Mouse (Mus musculus) heart, embryonic 12.5 days (tissue): Measurements from ENCODE around the gene Sp4. TPM values are rescaled to one million over a fixed set of nuclear protein-coding genes. Genes with fewer than 3 reads are reported as not detected.

Source experiments
- ATAC-seq: fragments of 200-750 bp; cut with Nextera tagmentation; 2 replicates; pipeline ENCODE4 v1.8.0; 2017; ENCODE audit warnings: moderate TSS enrichment, moderate library complexity; ENCODE audit not compliant: insufficient number of reproducible peaks, low FRiP score
- H3K27ac ChIP-seq: fragments of 300-500 bp; sonication (generic); 2 replicates; pipeline ENCODE4 v1.5.1; 2016; ENCODE audit warnings: mild to moderate bottlenecking, moderate library complexity; ENCODE audit not compliant: poor library complexity, severe bottlenecking
- H3K27me3 ChIP-seq: fragments of 300-500 bp; sonication (generic); replicated peaks from 2 replicates; pipeline ENCODE4 v1.6.1; 2016; ENCODE audit warnings: mild to moderate bottlenecking, moderate library complexity
- H3K36me3 ChIP-seq: fragments of 300-500 bp; sonication (generic); 2 replicates; pipeline ENCODE4 v1.6.1; 2016; ENCODE audit warnings: mild to moderate bottlenecking, moderate library complexity
- H3K4me1 ChIP-seq: fragments of 300-500 bp; sonication (generic); replicated peaks from 2 replicates; pipeline ENCODE4 v1.6.1; 2016; ENCODE audit warnings: mild to moderate bottlenecking
- H3K4me2 ChIP-seq: fragments of 300-500 bp; sonication (generic); 2 replicates; pipeline ENCODE4 v1.6.1; 2016; ENCODE audit warnings: mild to moderate bottlenecking, moderate library complexity
- H3K4me3 ChIP-seq: fragments of 300-500 bp; sonication (generic); 2 replicates; pipeline ENCODE4 v1.5.1; 2016; ENCODE audit warnings: mild to moderate bottlenecking
- H3K9ac ChIP-seq: fragments of 300-500 bp; sonication (generic); 2 replicates; pipeline ENCODE4 v1.6.1; 2016; ENCODE audit warnings: mild to moderate bottlenecking, moderate library complexity
- H3K9me3 ChIP-seq: fragments of 300-500 bp; sonication (generic); replicated peaks from 2 replicates; pipeline ENCODE4 v1.6.1; 2016; ENCODE audit warnings: mild to moderate bottlenecking, moderate library complexity
- WGBS: fragments of 180-500 bp; shearing (Covaris S2); methylation state at CpG from one replicate; pipeline ENCODE4 v1.1.7; 2016; 5-methylcytosine and 5-hydroxymethylcytosine counted together
- polyA plus RNA-seq: library from polyadenylated mRNA; unstranded; fragments of >200 nt; fragmentation: Nextera tagmentation; extraction: Ambion mirVana; gene quantifications from 2 replicates; pipeline ENCODE4 v1.2.1, GENCODE M21; 2016

Sp4 gene
- polyA plus RNA-seq, 1 experiment from 2014 or later, result 8.6 TPM

DNA sequence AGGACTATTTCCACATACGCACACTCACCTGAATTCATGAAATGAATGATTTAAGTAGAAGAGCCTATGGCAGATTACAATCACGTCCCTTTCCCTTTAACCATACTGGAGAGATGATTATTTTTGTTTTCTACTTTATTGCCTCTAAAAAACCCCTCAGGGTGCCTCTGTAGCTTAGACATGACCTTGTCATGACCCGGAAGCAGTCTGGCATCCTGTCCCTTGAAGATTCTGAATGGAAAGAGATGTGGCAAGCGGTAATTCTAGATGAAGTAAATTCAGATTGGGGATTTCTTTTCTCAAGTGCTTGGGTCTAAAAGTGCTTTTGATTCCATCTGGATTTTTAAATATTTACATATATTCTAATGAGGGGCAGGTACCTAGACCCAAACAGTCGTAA, 24.9 kb downstream of the Sp4 start:
- H3K27ac ChIP-seq, result no peak overlapping the region
- no peaks in the 10 kb centered on the region for H3K27me3 ChIP-seq
- no peak overlapping the region for H3K4me2 ChIP-seq
- no peaks in the 10 kb centered on the region for H3K36me3 ChIP-seq
- ATAC-seq, result no peak
- H3K4me3 ChIP-seq, result no peak overlapping the region
- 86% methylated on average over 5 of the region's 5 CpGs for WGBS
- H3K9ac ChIP-seq, result no peak overlapping the region
- no peaks in the 10 kb centered on the region for H3K4me1 ChIP-seq
- no peaks in the 10 kb centered on the region for H3K9me3 ChIP-seq

DNA sequence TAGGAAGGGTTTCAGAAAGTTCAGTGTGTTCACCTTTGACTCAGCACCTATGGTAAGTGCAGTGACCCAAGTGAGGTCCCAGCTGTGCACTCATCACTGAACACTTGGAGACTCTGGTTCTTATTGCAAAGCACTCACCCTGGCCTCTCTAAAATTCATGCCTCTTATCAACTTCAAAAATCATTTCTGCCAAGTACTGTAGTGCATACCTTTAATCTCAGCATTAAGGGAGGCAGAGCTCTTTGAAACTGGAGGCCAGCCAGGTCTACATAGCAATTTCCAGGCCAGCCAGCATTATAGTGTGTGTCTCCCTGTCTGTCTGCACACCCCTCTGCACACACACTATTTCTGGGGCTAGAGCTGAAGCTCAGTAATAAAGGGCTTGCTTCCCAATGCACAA, 36.3 kb downstream of the Sp4 start:
- Histone ChIP-seq H3K4me1 (peaks cover 4% of the 10 kb centered on the region; the same call in 1 of the 2 replicates), H3K4me2 (no peak overlapping the region), H3K27ac (peak overlapping the region; percentile 35; the same call in 1 of the 2 replicates), H3K9me3 (no peaks in the 10 kb centered on the region), H3K4me3 (no peak overlapping the region), H3K9ac (no peak overlapping the region), H3K36me3 (0 out of 2 replicates have a peak, but pooled peaks cover 5% of the 10 kb centered on the region), H3K27me3 (no peaks in the 10 kb centered on the region)
- no peak for ATAC-seq

DNA sequence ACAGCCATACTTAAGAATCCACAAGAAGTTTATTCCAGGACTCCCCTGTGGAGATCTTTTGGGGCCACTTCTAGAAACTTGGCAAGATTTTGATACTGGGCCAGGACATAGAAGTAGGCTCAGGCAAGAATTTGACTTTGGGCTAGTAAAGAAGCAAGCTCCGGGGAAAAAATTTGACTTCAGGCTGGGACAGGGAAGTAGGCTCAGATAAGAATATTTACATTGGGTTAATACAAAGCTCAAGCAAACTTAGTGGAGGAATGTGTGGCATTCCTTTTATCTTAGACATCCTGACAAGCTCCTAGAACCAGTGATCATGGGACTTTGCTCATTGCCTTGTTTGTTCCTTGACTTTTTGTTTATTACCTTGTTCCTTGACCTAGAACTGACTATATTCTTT, 37.4 kb downstream of the Sp4 start:
- no peak for ATAC-seq
- 4% methylated on average over 1 of the region's 1 CpGs for WGBS
- Histone ChIP-seq H3K27ac (no peak overlapping the region), H3K4me3 (no peak overlapping the region), H3K4me2 (no peak overlapping the region), H3K4me1 (peaks cover 4% of the 10 kb centered on the region; the same call in 1 of the 2 replicates), H3K36me3 (0 out of 2 replicates have a peak, but pooled peaks cover 5% of the 10 kb centered on the region), H3K27me3 (no peaks in the 10 kb centered on the region), H3K9ac (no peak overlapping the region), H3K9me3 (no peaks in the 10 kb centered on the region)

DNA sequence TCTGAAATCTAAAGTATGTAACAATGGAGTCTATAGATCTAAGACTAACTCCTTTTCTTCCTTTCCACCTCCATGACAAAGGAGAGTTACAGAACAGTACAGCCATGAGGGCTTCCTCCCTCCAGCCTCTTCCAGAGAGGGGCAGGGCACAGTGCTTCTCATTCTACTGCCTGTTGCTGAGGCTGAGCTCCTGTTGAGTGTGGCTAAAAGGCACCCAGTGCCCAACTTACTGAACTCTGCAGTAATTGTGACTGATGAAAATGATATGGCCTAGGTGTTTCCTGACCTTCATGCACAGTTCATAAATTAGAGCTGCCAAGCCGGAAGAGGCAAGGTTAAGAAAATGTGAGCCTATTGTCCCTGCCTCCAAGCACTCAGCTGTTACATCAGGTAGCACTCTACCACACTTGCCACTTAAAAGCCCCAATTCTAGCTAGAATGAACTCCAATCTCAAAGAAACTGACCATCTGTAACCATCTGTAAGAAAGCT, 45.9 kb downstream of the Sp4 start:
- peaks cover 5% of the 10 kb centered on the region; the same call in 1 of the 2 replicates for H3K36me3 ChIP-seq
- 82% methylated on average over 1 of the region's 1 CpGs for WGBS
- no peak overlapping the region for H3K4me3 ChIP-seq
- H3K9me3 ChIP-seq, result no peaks in the 10 kb centered on the region
- H3K27ac ChIP-seq, result no peak overlapping the region
- no peak overlapping the region for H3K4me2 ChIP-seq
- H3K4me1 ChIP-seq, result no peaks in the 10 kb centered on the region
- H3K9ac ChIP-seq, result no peak overlapping the region
- ATAC-seq, result no peak
- H3K27me3 ChIP-seq, result no peaks in the 10 kb centered on the region

- no peak overlapping the region for H3K27ac ChIP-seq
- no peaks in the 10 kb centered on the region for H3K36me3 ChIP-seq
- no peaks in the 10 kb centered on the region for H3K4me1 ChIP-seq
- H3K4me3 ChIP-seq, result no peak overlapping the region
- ATAC-seq, result no peak
- H3K4me2 ChIP-seq, result no peak overlapping the region
- H3K9me3 ChIP-seq, result no peaks in the 10 kb centered on the region
- H3K27me3 ChIP-seq, result no peaks in the 10 kb centered on the region
- H3K9ac ChIP-seq, result no peak overlapping the region
- 54% methylated on average over 3 of the region's 3 CpGs for WGBS
Measured at GRCm38 (mm10) chr12:118221182-118221581, 80.1 kb downstream of the Sp4 start.

GRCm38 (mm10) chr12:118220062-118220461, 81.2 kb downstream of the Sp4 start:
- ATAC-seq, result no peak
- Histone ChIP-seq H3K4me2 (no peak overlapping the region), H3K4me3 (no peak overlapping the region), H3K9ac (no peak overlapping the region), H3K27me3 (no peaks in the 10 kb centered on the region), H3K9me3 (no peaks in the 10 kb centered on the region), H3K4me1 (no peaks in the 10 kb centered on the region), H3K36me3 (no peaks in the 10 kb centered on the region), H3K27ac (no peak overlapping the region)

DNA sequence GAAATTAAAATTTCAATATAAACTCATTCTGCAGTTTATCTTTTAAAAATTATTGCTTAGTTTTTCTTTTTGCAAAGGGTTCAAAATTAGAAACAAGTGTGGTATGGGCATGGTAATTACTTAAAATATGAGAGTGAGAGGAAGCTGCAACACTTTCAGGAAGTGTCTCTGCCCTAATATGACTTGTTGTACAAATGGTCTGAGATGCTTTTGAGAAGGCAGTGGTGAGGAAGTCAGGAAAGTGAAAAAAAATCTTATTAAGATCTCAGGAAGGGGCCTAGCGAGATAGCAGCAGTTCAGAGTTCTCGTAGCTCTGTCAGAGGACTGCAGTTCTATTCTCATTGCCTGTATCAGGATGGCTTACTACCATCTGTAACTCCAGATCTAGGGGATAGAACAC, 89.1 kb downstream of the Sp4 start:
- H3K9me3 ChIP-seq, result no peaks in the 10 kb centered on the region
- H3K27me3 ChIP-seq, result no peaks in the 10 kb centered on the region
- H3K27ac ChIP-seq, result no peak overlapping the region
- H3K4me1 ChIP-seq, result no peaks in the 10 kb centered on the region
- H3K4me2 ChIP-seq, result no peak overlapping the region
- WGBS, result 62% methylated on average over 2 of the region's 2 CpGs
- no peak overlapping the region for H3K9ac ChIP-seq
- H3K4me3 ChIP-seq, result no peak overlapping the region
- no peaks in the 10 kb centered on the region for H3K36me3 ChIP-seq
- ATAC-seq, result no peak

DNA sequence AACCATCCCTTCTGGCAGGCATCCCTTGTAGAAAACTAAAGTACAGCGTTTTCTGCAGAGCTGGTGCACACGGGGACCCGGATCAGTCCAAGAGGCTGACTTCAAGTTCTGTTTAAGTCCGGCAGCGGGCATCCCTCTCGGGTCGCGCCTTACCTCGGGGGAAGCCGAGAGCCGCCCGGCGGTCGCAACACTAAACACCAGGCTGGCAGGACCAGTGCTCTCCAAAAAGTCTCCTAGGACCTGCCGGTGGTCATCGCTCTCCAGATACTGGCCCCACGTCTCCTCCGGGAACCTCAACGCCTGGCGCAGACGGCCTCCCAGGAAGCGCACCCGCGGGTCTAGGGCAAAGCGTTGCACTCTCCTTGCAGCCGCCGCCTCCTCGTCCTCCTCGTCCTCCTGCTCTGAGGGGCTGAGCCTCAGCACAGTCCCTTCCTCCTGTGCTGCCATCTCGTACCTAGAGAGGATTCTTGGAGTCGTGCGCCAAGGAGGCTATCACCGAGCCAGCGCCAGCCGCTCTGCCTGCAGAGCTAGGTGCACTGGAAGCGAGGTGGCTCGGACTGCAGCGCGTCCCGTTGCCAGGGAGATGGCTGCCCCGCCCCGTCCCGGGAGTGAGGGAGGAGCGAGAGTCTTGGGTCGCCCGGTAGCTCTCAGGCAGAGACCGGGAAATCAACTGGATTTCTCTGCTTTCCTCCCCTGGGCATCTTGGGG, 102.7 kb downstream of the Sp4 start, which contains the start of gene Dnah11:
Gene Dnah11 (minus strand): TSS at position 658 of the 708 bp plus-strand sequence.
- WGBS, result under 1% methylated on average over 47 of the region's 47 CpGs
- Histone ChIP-seq H3K27ac (no peak within 1 kb of the TSS), H3K4me2 (peak within 1 kb of the TSS; percentile 96), H3K27me3 (peaks cover 44% of the 10 kb centered on the region), H3K36me3 (no peaks in the 10 kb centered on the region), H3K9ac (peak within 1 kb of the TSS; percentile 64), H3K4me3 (peak within 1 kb of the TSS; percentile 59), H3K9me3 (no peaks in the 10 kb centered on the region), H3K4me1 (peaks cover 5% of the 10 kb centered on the region; the same call in 1 of the 2 replicates)
- peak; percentile 92 for ATAC-seq

DNA sequence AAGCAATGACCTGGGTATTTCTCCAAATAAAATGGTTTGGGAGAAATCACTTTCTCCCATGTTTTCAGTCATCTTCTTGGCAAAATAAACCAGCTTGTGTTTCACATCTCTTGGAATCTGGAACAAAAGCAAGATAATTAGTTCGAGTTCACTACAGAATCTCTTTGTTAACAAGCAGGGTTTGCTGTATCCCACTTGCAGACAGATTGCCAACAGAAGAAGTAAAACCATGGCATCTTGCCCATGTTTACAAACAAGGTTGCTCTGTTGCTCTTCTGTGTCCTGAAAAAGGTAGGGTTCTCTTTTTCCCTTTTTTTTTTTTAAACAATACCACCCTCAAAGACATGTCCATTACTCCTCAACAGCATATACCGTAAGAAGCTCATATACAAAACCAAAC, 104.7 kb downstream of the Sp4 start:
- no peak for ATAC-seq
- Histone ChIP-seq H3K27ac (no peak overlapping the region), H3K36me3 (no peaks in the 10 kb centered on the region), H3K4me1 (peaks cover 5% of the 10 kb centered on the region; the same call in 1 of the 2 replicates), H3K4me2 (no peak overlapping the region), H3K9ac (no peak overlapping the region), H3K27me3 (peaks cover 44% of the 10 kb centered on the region), H3K4me3 (no peak overlapping the region), H3K9me3 (no peaks in the 10 kb centered on the region)
- WGBS, result 72% methylated on average over 2 of the region's 2 CpGs

DNA sequence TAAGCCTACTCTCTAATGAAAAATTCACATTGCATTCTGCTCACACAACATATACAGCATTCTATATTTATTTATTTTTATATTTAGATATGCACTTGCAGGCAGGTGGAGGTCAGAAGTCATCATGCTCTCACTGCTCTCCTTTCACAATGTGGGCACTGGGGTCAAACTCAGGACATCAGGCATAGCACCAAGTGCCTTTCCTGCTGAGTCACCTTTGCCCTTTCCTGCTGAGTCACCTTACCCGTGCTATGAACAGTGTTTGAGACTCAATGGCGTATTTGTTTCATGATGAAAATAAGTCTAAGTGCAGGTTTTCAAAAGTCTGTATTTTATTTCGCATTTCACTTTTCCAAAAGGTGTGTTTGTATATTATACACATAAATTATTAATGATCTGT, 111.7 kb downstream of the Sp4 start:
- ATAC-seq, result no peak
- 68% methylated on average over 3 of the region's 3 CpGs for WGBS
- 0 out of 2 replicates have a peak, but pooled peaks cover 5% of the 10 kb centered on the region for H3K27me3 ChIP-seq

DNA sequence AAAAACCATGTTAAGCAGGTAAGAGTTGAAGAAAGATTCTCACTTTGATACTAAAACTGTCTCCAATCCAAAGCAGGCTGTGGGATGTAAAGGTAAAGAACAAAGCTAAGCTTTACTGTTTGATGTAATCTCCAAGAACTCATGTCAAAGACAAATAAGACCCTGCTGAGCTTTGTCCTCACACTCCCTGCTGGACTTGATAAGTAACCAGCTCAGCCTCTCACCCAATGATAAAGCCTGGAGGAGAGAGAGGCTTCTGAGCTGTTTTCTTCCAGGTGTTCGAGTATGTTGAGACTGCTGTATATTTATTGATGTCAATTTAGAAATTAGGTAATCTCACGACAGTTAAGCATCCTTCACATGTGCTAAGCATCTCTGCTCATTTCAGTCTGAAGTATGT, 113.6 kb downstream of the Sp4 start:
- Histone ChIP-seq H3K36me3 (no peaks in the 10 kb centered on the region), H3K9me3 (no peaks in the 10 kb centered on the region), H3K4me2 (no peak overlapping the region), H3K27ac (no peak overlapping the region), H3K4me3 (no peak overlapping the region), H3K4me1 (peaks cover 15% of the 10 kb centered on the region), H3K9ac (no peak overlapping the region), H3K27me3 (no peaks in the 10 kb centered on the region)
- 29% methylated on average over 2 of the region's 2 CpGs for WGBS
- ATAC-seq, result no peak

More for the DNA sequence above, 111.7 kb downstream of the Sp4 start:
- H3K4me2 ChIP-seq, result no peak overlapping the region
- H3K27ac ChIP-seq, result no peak overlapping the region
- H3K36me3 ChIP-seq, result no peaks in the 10 kb centered on the region
- H3K9ac ChIP-seq, result no peak overlapping the region
- no peaks in the 10 kb centered on the region for H3K9me3 ChIP-seq
- peaks cover 13% of the 10 kb centered on the region for H3K4me1 ChIP-seq
- H3K4me3 ChIP-seq, result no peak overlapping the region
